14 mouse cellular contexts compared by ENCODE assay signal in genomic region chr13:55107694-55108093, GRCm38 (mm10). TPM values are rescaled to one million over a fixed set of nuclear protein-coding genes. Genes with fewer than 3 reads are reported as not detected.
DNase-seq lines count a peak whose midpoint lies in the region; ATAC-seq and TF ChIP-seq lines count a peak whose summit lies in the region.
"Had no signal": no experiment of that assay in that cellular context is flagged by ENCODE, and none has a peak within 500 bp of the region (broad histone marks: within the 10 kb centered on the region; RNA-seq: fewer than 3 reads in every experiment).

No protein-coding gene starts in this region.

- H3K4me2 ChIP-seq in embryonic facial prominence, embryonic 14.5 days (ENCODE audit: low read depth, low read length): no peak overlapping the region
- H3K4me2 ChIP-seq in heart, embryonic 16.5 days (ENCODE audit: low read depth, low read length): peak overlapping the region; percentile 91; the same call in 1 of the 2 replicates
- H3K4me2 ChIP-seq in hindbrain, embryonic 16.5 days (ENCODE audit: low read length): no peak overlapping the region
- H3K4me2 ChIP-seq in kidney, embryonic 15.5 days: no peak overlapping the region
- H3K4me2 ChIP-seq: limb, embryonic 12.5 days; midbrain, embryonic 12.5 days had no signal

- H3K4me1 ChIP-seq in embryonic facial prominence, embryonic 14.5 days (ENCODE audit: control insufficient read depth, insufficient read depth, low read length): peaks cover 6% of the 10 kb centered on the region
- peaks cover 13% of the 10 kb centered on the region for H3K4me1 ChIP-seq in embryonic facial prominence, embryonic 10.5 days
- peaks cover 22% of the 10 kb centered on the region for H3K4me1 ChIP-seq in heart, embryonic 16.5 days (ENCODE audit: control insufficient read depth, insufficient read depth, low read length)
- H3K4me1 ChIP-seq in small intestine, adult 2 months (ENCODE audit: control insufficient read depth, insufficient read depth, insufficient read length, low read length): peaks cover 4% of the 10 kb centered on the region; the same call in 1 of the 2 replicates
- peaks cover 11% of the 10 kb centered on the region for H3K4me1 ChIP-seq in hindbrain, embryonic 16.5 days (ENCODE audit: control insufficient read depth, insufficient read depth, low read depth, low read length)
- H3K4me1 ChIP-seq in kidney, embryonic 15.5 days: peaks cover 13% of the 10 kb centered on the region

- 65% methylated on average over 8 of the region's 8 CpGs for WGBS in embryonic facial prominence, embryonic 14.5 days
- WGBS in embryonic facial prominence, embryonic 10.5 days: 80% methylated on average over 8 of the region's 8 CpGs
- WGBS in heart, embryonic 16.5 days: 37% methylated on average over 8 of the region's 8 CpGs
- 77% methylated on average over 8 of the region's 8 CpGs for WGBS in small intestine, adult 2 months
- 83% methylated on average over 8 of the region's 8 CpGs for WGBS in hindbrain, embryonic 16.5 days
- 88% methylated on average over 8 of the region's 8 CpGs for WGBS in kidney, embryonic 15.5 days

- no peaks in the 10 kb centered on the region for H3K27me3 ChIP-seq in embryonic facial prominence, embryonic 14.5 days (replicated peaks; ENCODE audit: control insufficient read depth, insufficient read depth, low read length)
- no peaks in the 10 kb centered on the region for H3K27me3 ChIP-seq in embryonic facial prominence, embryonic 10.5 days (replicated peaks; ENCODE audit: low read depth, poor library complexity, severe bottlenecking)
- H3K27me3 ChIP-seq in heart, embryonic 16.5 days (ENCODE audit: control insufficient read depth, insufficient read depth, low read length): no peaks in the 10 kb centered on the region
- H3K27me3 ChIP-seq in small intestine, adult 2 months (ENCODE audit: control insufficient read depth, insufficient read depth, low read length): no peaks in the 10 kb centered on the region
- no peaks in the 10 kb centered on the region for H3K27me3 ChIP-seq in hindbrain, embryonic 16.5 days (replicated peaks; ENCODE audit: control insufficient read depth, insufficient read depth, low read length)
- H3K27me3 ChIP-seq in kidney, embryonic 15.5 days: no peaks in the 10 kb centered on the region
- H3K27me3 ChIP-seq: limb, embryonic 12.5 days; midbrain, embryonic 12.5 days had no signal

- H3K36me3 ChIP-seq in embryonic facial prominence, embryonic 14.5 days (ENCODE audit: control insufficient read depth, insufficient read depth, low read length): peaks cover 17% of the 10 kb centered on the region
- H3K36me3 ChIP-seq in embryonic facial prominence, embryonic 10.5 days (replicated peaks): peaks cover 29% of the 10 kb centered on the region
- peaks cover 4% of the 10 kb centered on the region; the same call in 1 of the 2 replicates for H3K36me3 ChIP-seq in heart, embryonic 16.5 days (ENCODE audit: control insufficient read depth, insufficient read depth)
- no peaks in the 10 kb centered on the region for H3K36me3 ChIP-seq in small intestine, adult 2 months (ENCODE audit: control insufficient read depth, insufficient read depth, low read length)
- no peaks in the 10 kb centered on the region for H3K36me3 ChIP-seq in hindbrain, embryonic 16.5 days (ENCODE audit: control insufficient read depth, insufficient read depth, low read length)
- H3K36me3 ChIP-seq in kidney, embryonic 15.5 days: peaks cover 27% of the 10 kb centered on the region

- 0 out of 2 replicates have a peak, but pooled peaks have one; percentile 35 for ATAC-seq in embryonic facial prominence, embryonic 14.5 days (ENCODE audit: low read depth)
- ATAC-seq in heart, embryonic 16.5 days (replicated peaks; ENCODE audit: extremely low read depth, insufficient read depth, low FRiP score): peak; percentile 66
- no peak for ATAC-seq in hindbrain, embryonic 16.5 days
- no peak for ATAC-seq in kidney, embryonic 15.5 days (replicated peaks; ENCODE audit: low FRiP score)
- ATAC-seq: intestine, embryonic 16.5 days had no signal

- H3K4me3 ChIP-seq in embryonic facial prominence, embryonic 14.5 days (ENCODE audit: low read depth, low read length): no peak overlapping the region
- no peak overlapping the region for H3K4me3 ChIP-seq in embryonic facial prominence, embryonic 10.5 days
- no peak overlapping the region for H3K4me3 ChIP-seq in heart, embryonic 16.5 days (ENCODE audit: low read length)
- no peak overlapping the region for H3K4me3 ChIP-seq in small intestine, adult 2 months (ENCODE audit: low read depth, low read length)
- H3K4me3 ChIP-seq in hindbrain, embryonic 16.5 days (ENCODE audit: low read length): no peak overlapping the region
- H3K4me3 ChIP-seq in kidney, embryonic 15.5 days (replicated peaks): no peak overlapping the region
- H3K4me3 ChIP-seq: forebrain, embryonic 10.5 days; limb, embryonic 12.5 days; midbrain, embryonic 12.5 days had no signal

- H3K9me3 ChIP-seq in embryonic facial prominence, embryonic 14.5 days (ENCODE audit: control insufficient read depth, low read length): no peaks in the 10 kb centered on the region
- no peaks in the 10 kb centered on the region for H3K9me3 ChIP-seq in embryonic facial prominence, embryonic 10.5 days
- no peaks in the 10 kb centered on the region for H3K9me3 ChIP-seq in heart, embryonic 16.5 days (replicated peaks; ENCODE audit: control insufficient read depth, low read length)
- no peaks in the 10 kb centered on the region for H3K9me3 ChIP-seq in hindbrain, embryonic 16.5 days (ENCODE audit: control insufficient read depth, low read length)
- H3K9me3 ChIP-seq in kidney, embryonic 15.5 days (replicated peaks): no peaks in the 10 kb centered on the region
- H3K9me3 ChIP-seq: forebrain, embryonic 10.5 days; limb, embryonic 12.5 days; midbrain, embryonic 12.5 days had no signal

- no peak overlapping the region for H3K9ac ChIP-seq in embryonic facial prominence, embryonic 14.5 days (ENCODE audit: low read depth, low read length)
- H3K9ac ChIP-seq in heart, embryonic 16.5 days (ENCODE audit: low read length): peak overlapping the region; percentile 45
- H3K9ac ChIP-seq in hindbrain, embryonic 16.5 days (ENCODE audit: low read depth, low read length): no peak overlapping the region
- H3K9ac ChIP-seq in kidney, embryonic 15.5 days: no peak overlapping the region
- H3K9ac ChIP-seq: limb, embryonic 12.5 days; midbrain, embryonic 12.5 days had no signal

- no peak for TF ChIP-seq CTCF in small intestine, adult 2 months (IDR thresholded peaks at IDR 0.05; ENCODE audit: extremely low read depth, insufficient read length, insufficient replicate concordance, low read depth, low read length)

- TF ChIP-seq POLR2A in small intestine, adult 2 months (IDR thresholded peaks at IDR 0.05; ENCODE audit: low read depth, low read length): no peak

- DNase-seq in embryonic facial prominence, embryonic 14.5 days (ENCODE audit: low spot score): peak; percentile 61
- no peak for DNase-seq in embryonic facial prominence, embryonic 10.5 days (ENCODE audit: low spot score)
- DNase-seq in right cerebral cortex, adult 18-20 months: peak; percentile 44
- no peak for DNase-seq in right cerebral cortex, postnatal 25 days
- DNase-seq: cerebellum, adult 9-11 months had no signal

- H3K27ac ChIP-seq in embryonic facial prominence, embryonic 14.5 days (replicated peaks; ENCODE audit: low read depth, low read length): no peak overlapping the region
- no peak overlapping the region for H3K27ac ChIP-seq in embryonic facial prominence, embryonic 10.5 days (replicated peaks)
- H3K27ac ChIP-seq in heart, embryonic 16.5 days (ENCODE audit: low read length): peak overlapping the region; percentile 94
- peak overlapping the region; percentile 45 for H3K27ac ChIP-seq in small intestine, adult 2 months (ENCODE audit: insufficient read depth, low read depth, low read length)
- H3K27ac ChIP-seq in hindbrain, embryonic 16.5 days (ENCODE audit: low read depth, low read length): no peak overlapping the region
- no peak overlapping the region for H3K27ac ChIP-seq in kidney, embryonic 15.5 days
- H3K27ac ChIP-seq: forebrain, embryonic 10.5 days; limb, embryonic 12.5 days; midbrain, embryonic 12.5 days had no signal

RNA-seq across cellular contexts. Expression of gene Zfp346, which starts 2.6 kb away (rescaled TPM):
- polyA plus RNA-seq in embryonic facial prominence, embryonic 14.5 days (2014; fragmentation: Nextera tagmentation; extraction: Ambion mirVana): 21.3 and 26.2 TPM in 2 replicates
- 26.4 and 29.4 TPM in 2 replicates for polyA plus RNA-seq in embryonic facial prominence, embryonic 10.5 days (2016; fragmentation: Nextera tagmentation; extraction: Ambion mirVana)
- polyA plus RNA-seq in heart, embryonic 16.5 days (2015; fragmentation: Nextera tagmentation; extraction: Ambion mirVana): 19.1 and 20.6 TPM in 2 replicates
- 4.0 and 4.1 TPM in 2 replicates for polyA plus RNA-seq in small intestine, adult 2 months (2012; rRNA removed)
- polyA plus RNA-seq in hindbrain, embryonic 16.5 days (2015; fragmentation: Nextera tagmentation; extraction: Ambion mirVana): 29.8 and 30.6 TPM in 2 replicates
- polyA plus RNA-seq in kidney, embryonic 15.5 days (2015; fragmentation: Nextera tagmentation; extraction: Ambion mirVana): 20.0 and 21.5 TPM in 2 replicates

RNA-seq across cellular contexts. Expression of gene Uimc1, which starts 7.6 kb away (rescaled TPM):
- polyA plus RNA-seq in embryonic facial prominence, embryonic 14.5 days (2014; fragmentation: Nextera tagmentation; extraction: Ambion mirVana): 27.5 and 29.9 TPM in 2 replicates
- 23.9 and 24.6 TPM in 2 replicates for polyA plus RNA-seq in embryonic facial prominence, embryonic 10.5 days (2016; fragmentation: Nextera tagmentation; extraction: Ambion mirVana)
- 19.0 and 22.0 TPM in 2 replicates for polyA plus RNA-seq in heart, embryonic 16.5 days (2015; fragmentation: Nextera tagmentation; extraction: Ambion mirVana)
- 0.61 and 1.5 TPM in 2 replicates for polyA plus RNA-seq in small intestine, adult 2 months (2012; rRNA removed)
- polyA plus RNA-seq in hindbrain, embryonic 16.5 days (2015; fragmentation: Nextera tagmentation; extraction: Ambion mirVana): 18.2 and 18.5 TPM in 2 replicates
- polyA plus RNA-seq in kidney, embryonic 15.5 days (2015; fragmentation: Nextera tagmentation; extraction: Ambion mirVana): 23.9 and 24.3 TPM in 2 replicates

RNA-seq across cellular contexts. Expression of gene Gm17617, which starts 25.7 kb away (rescaled TPM):
- polyA plus RNA-seq in embryonic facial prominence, embryonic 14.5 days (2014; fragmentation: Nextera tagmentation; extraction: Ambion mirVana): not detected in 2 replicates
- polyA plus RNA-seq in embryonic facial prominence, embryonic 10.5 days (2016; fragmentation: Nextera tagmentation; extraction: Ambion mirVana): not detected in 2 replicates
- not detected in 2 replicates for polyA plus RNA-seq in heart, embryonic 16.5 days (2015; fragmentation: Nextera tagmentation; extraction: Ambion mirVana)
- not detected in 2 replicates for polyA plus RNA-seq in small intestine, adult 2 months (2012; rRNA removed)
- polyA plus RNA-seq in hindbrain, embryonic 16.5 days (2015; fragmentation: Nextera tagmentation; extraction: Ambion mirVana): not detected in 2 replicates
- polyA plus RNA-seq in kidney, embryonic 15.5 days (2015; fragmentation: Nextera tagmentation; extraction: Ambion mirVana): not detected in 2 replicates
- polyA plus RNA-seq: forebrain, embryonic 10.5 days; intestine, embryonic 16.5 days; limb, embryonic 12.5 days; midbrain, embryonic 12.5 days; spleen, adult 2 months had no signal

RNA-seq across cellular contexts. Expression of gene Fgfr4, which starts 44.7 kb away (rescaled TPM):
- 16.4 and 19.9 TPM in 2 replicates for polyA plus RNA-seq in embryonic facial prominence, embryonic 14.5 days (2014; fragmentation: Nextera tagmentation; extraction: Ambion mirVana)
- polyA plus RNA-seq in embryonic facial prominence, embryonic 10.5 days (2016; fragmentation: Nextera tagmentation; extraction: Ambion mirVana): 0.46 and 0.49 TPM in 2 replicates
- 0.80 and 2.6 TPM in 2 replicates for polyA plus RNA-seq in heart, embryonic 16.5 days (2015; fragmentation: Nextera tagmentation; extraction: Ambion mirVana)
- polyA plus RNA-seq in small intestine, adult 2 months (2012; rRNA removed): 2.9 and 4.8 TPM in 2 replicates
- 1.3 and 1.6 TPM in 2 replicates for polyA plus RNA-seq in hindbrain, embryonic 16.5 days (2015; fragmentation: Nextera tagmentation; extraction: Ambion mirVana)
- polyA plus RNA-seq in kidney, embryonic 15.5 days (2015; fragmentation: Nextera tagmentation; extraction: Ambion mirVana): 16.4 and 19.8 TPM in 2 replicates

Comparison
In these comparisons a context has a peak if more than half of its experiments do, and no peak if none do; other contexts are left out.
1. DNase-seq: peak in embryonic facial prominence, embryonic 14.5 days (single experiment) and right cerebral cortex, adult 18-20 months (single experiment); none in embryonic facial prominence, embryonic 10.5 days (single experiment) and right cerebral cortex, postnatal 25 days (single experiment).
2. ATAC-seq: peak in embryonic facial prominence, embryonic 14.5 days (single experiment) and heart, embryonic 16.5 days (single experiment); none in hindbrain, embryonic 16.5 days (single experiment) and kidney, embryonic 15.5 days (single experiment).
3. H3K27ac ChIP-seq: peak in heart, embryonic 16.5 days (single experiment) and small intestine, adult 2 months (single experiment); none in embryonic facial prominence, embryonic 14.5 days (single experiment), embryonic facial prominence, embryonic 10.5 days (single experiment), hindbrain, embryonic 16.5 days (single experiment) and kidney, embryonic 15.5 days (single experiment).